Mouse (Mus musculus) spleen, adult 2 months (tissue): Measurements from ENCODE around the gene Trim25. TPM values are rescaled to one million over a fixed set of nuclear protein-coding genes. Genes with fewer than 3 reads are reported as not detected.

Source experiments
- DNase-seq, 2 experiments: peaks; one replicate each; pipeline versions ENCODE4 v3.0.0 to v3.0.0-alpha.2; 2012 to 2021; ENCODE audit warnings: low spot score in 2 of 2, low read depth in 1 of 2
- H3K27ac ChIP-seq: fragments of 200-500 bp; 2 replicates; pipeline ENCODE4 v1.5.1; 2012; ENCODE audit warnings: low read length, inconsistent platforms; ENCODE audit not compliant: insufficient read depth
- H3K27me3 ChIP-seq: fragments of 200-500 bp; 2 replicates; pipeline ENCODE4 v1.6.1; 2012; ENCODE audit warnings: mild to moderate bottlenecking, moderate library complexity, low read length, inconsistent platforms; ENCODE audit not compliant: control insufficient read depth, insufficient read depth
- H3K36me3 ChIP-seq: fragments of 200-500 bp; 2 replicates; pipeline ENCODE4 v1.6.1; 2012; ENCODE audit warnings: mild to moderate bottlenecking, low read length, inconsistent platforms; ENCODE audit not compliant: control insufficient read depth, insufficient read depth
- H3K4me1 ChIP-seq: fragments of 200-500 bp; 2 replicates; pipeline ENCODE4 v1.6.1; 2011; ENCODE audit warnings: inconsistent platforms; ENCODE audit not compliant: control insufficient read depth, insufficient read depth, insufficient read length
- H3K4me3 ChIP-seq: fragments of 200-500 bp; 2 replicates; pipeline ENCODE4 v1.5.1; 2011; ENCODE audit warnings: mild to moderate bottlenecking, inconsistent platforms; ENCODE audit not compliant: insufficient read depth, insufficient read length; ENCODE audit errors: extremely low read depth
- CTCF ChIP-seq: fragments of 200-500 bp; IDR thresholded peaks from 2 replicates; pipeline ENCODE4 v1.5.1; 2011; ENCODE audit warnings: mild to moderate bottlenecking, inconsistent platforms; ENCODE audit not compliant: insufficient read depth, insufficient read length, insufficient replicate concordance; ENCODE audit errors: extremely low read depth
- POLR2A ChIP-seq: fragments of 200-500 bp; IDR thresholded peaks from 2 replicates; pipeline ENCODE4 v1.6.1; 2011; ENCODE audit warnings: low read depth, low read length, inconsistent platforms
- WGBS: fragments of 180-500 bp; shearing (Covaris S2); methylation state at CpG from one replicate; pipeline ENCODE4 v1.1.7; 2018; 5-methylcytosine and 5-hydroxymethylcytosine counted together
- polyA plus RNA-seq: library from polyadenylated mRNA; depleted of rRNA; stranded (reverse); fragments of >200 nt; gene quantifications from 2 replicates; pipeline ENCODE4 v1.2.3, GENCODE M21; 2012

Trim25 gene
- polyA plus RNA-seq, 1 experiment = 41.5 TPM

- DNase-seq = no peak
- no peaks in the 10 kb centered on the region for H3K27me3 ChIP-seq
- no peak overlapping the region for H3K4me3 ChIP-seq
- peaks cover 17% of the 10 kb centered on the region; the same call in 1 of the 2 replicates for H3K4me1 ChIP-seq
- TF ChIP-seq CTCF (no peak), POLR2A (no peak)
- peaks cover 23% of the 10 kb centered on the region for H3K36me3 ChIP-seq
- WGBS = 78% methylated on average over 7 of the region's 7 CpGs
- no peak overlapping the region for H3K27ac ChIP-seq
Measured at GRCm38 (mm10) chr11:89021687-89022086, 22.5 kb downstream of the Trim25 start.

- no peak for TF ChIP-seq POLR2A
- Histone ChIP-seq H3K27ac (peak overlapping the region; percentile 9; the same call in 1 of the 2 replicates), H3K4me3 (no peak overlapping the region), H3K36me3 (peaks cover 20% of the 10 kb centered on the region), H3K27me3 (no peaks in the 10 kb centered on the region), H3K4me1 (peaks cover 17% of the 10 kb centered on the region; the same call in 1 of the 2 replicates)
- DNase-seq = no peak
- WGBS = 54% methylated on average over 8 of the region's 8 CpGs
Measured at GRCm38 (mm10) chr11:89022120-89022731, 23.1 kb downstream of the Trim25 start.

- H3K4me3 ChIP-seq = no peak overlapping the region
- 83% methylated on average over 10 of the region's 10 CpGs for WGBS
- no peak for DNase-seq
- peaks cover 11% of the 10 kb centered on the region for H3K36me3 ChIP-seq
- no peaks in the 10 kb centered on the region for H3K27me3 ChIP-seq
- H3K4me1 ChIP-seq = peaks cover 26% of the 10 kb centered on the region; the same call in 1 of the 2 replicates
- peak overlapping the region; percentile 96 for H3K27ac ChIP-seq
- no peak for TF ChIP-seq POLR2A
- no peak for TF ChIP-seq CTCF
Measured at GRCm38 (mm10) chr11:89023477-89023876, 24.3 kb downstream of the Trim25 start.

GRCm38 (mm10) chr11:89024181-89024881 is 25.2 kb downstream of the Trim25 start:
- peak overlapping the region; percentile 96 for H3K27ac ChIP-seq
- peak overlapping the region; percentile 40; the same call in 1 of the 2 replicates for H3K4me3 ChIP-seq
- DNase-seq = peak; percentile 69 to 88
- WGBS = 31% methylated on average over 11 of the region's 11 CpGs
- no peak; the same call in 1 of the 2 replicates for TF ChIP-seq POLR2A
- TF ChIP-seq CTCF = no peak
- peaks cover 6% of the 10 kb centered on the region for H3K36me3 ChIP-seq
- no peaks in the 10 kb centered on the region for H3K27me3 ChIP-seq
- H3K4me1 ChIP-seq = peaks cover 34% of the 10 kb centered on the region; the same call in 1 of the 2 replicates

GRCm38 (mm10) chr11:89025603-89026002 is 26.4 kb downstream of the Trim25 start:
- no peak for DNase-seq
- H3K27ac ChIP-seq = peak overlapping the region; percentile 96

GRCm38 (mm10) chr11:89026117-89026516 is 26.9 kb downstream of the Trim25 start:
- Histone ChIP-seq H3K4me1 (peaks cover 34% of the 10 kb centered on the region; the same call in 1 of the 2 replicates), H3K27me3 (no peaks in the 10 kb centered on the region), H3K27ac (peak overlapping the region; percentile 17), H3K36me3 (no peaks in the 10 kb centered on the region), H3K4me3 (no peak overlapping the region)
- 94% methylated on average over 3 of the region's 3 CpGs for WGBS
- DNase-seq = no peak
- TF ChIP-seq POLR2A = no peak

More at GRCm38 (mm10) chr11:89025603-89026002, 26.4 kb downstream of the Trim25 start:
- no peak overlapping the region for H3K4me3 ChIP-seq
- TF ChIP-seq CTCF = no peak
- no peak for TF ChIP-seq POLR2A
- WGBS = 92% methylated on average over 3 of the region's 3 CpGs
- H3K27me3 ChIP-seq = no peaks in the 10 kb centered on the region
- H3K36me3 ChIP-seq = no peaks in the 10 kb centered on the region; the same call in 1 of the 2 replicates
- H3K4me1 ChIP-seq = peaks cover 34% of the 10 kb centered on the region; the same call in 1 of the 2 replicates

- WGBS = 5% methylated on average over 10 of the region's 10 CpGs
- Histone ChIP-seq H3K4me1 (peaks cover 34% of the 10 kb centered on the region; the same call in 1 of the 2 replicates), H3K4me3 (peak overlapping the region; percentile 44; the same call in 1 of the 2 replicates), H3K36me3 (no peaks in the 10 kb centered on the region), H3K27ac (peak overlapping the region; percentile 89), H3K27me3 (no peaks in the 10 kb centered on the region)
- DNase-seq = peak; percentile 64 to 73
- TF ChIP-seq CTCF (no peak), POLR2A (no peak)
Measured at GRCm38 (mm10) chr11:89027955-89028361, 28.8 kb downstream of the Trim25 start.
